Mouse (Mus musculus) telencephalon, adult 2 months (tissue): ENCODE measurements around the gene Hspa12b.

Experiments used
- DNase-seq: peaks from one replicate; pipeline ENCODE4 v3.0.0-alpha.2; 2011; ENCODE audit warnings: low read depth, low spot score

Gene Hspa12b

DNA sequence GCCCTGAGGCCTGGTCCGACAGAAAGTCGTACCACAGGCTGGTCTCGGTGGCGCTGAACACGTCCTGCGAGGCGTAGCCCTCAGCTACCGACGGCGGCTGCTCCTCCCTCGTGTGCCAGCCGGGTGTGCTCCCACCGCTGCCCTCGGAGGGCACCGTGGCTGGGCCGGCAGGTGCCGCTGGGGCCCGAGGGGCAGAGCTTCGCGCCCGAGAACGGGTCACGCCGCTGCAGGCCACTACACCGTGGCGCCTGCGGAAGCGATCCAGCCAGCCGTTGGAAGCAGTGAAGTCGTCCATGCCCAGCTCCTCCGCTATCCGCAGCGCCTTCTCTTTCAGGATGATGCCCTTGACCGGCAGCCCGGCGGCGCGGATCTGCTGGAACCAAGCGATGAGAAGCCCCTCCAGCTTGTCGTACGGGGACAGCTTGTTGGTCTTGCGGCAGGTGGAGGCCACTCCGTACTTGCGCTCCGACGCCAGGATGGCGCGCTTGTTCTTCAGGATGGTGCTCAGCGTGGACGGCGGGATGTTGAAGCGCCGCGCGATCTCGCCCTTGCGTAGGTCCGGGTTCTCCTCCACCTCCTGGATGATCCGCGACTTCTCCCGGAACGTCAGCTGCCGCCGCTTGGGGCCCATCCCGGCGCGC, 52.3 kb downstream of the Hspa12b start:
- peak; percentile 57 for DNase-seq

DNA sequence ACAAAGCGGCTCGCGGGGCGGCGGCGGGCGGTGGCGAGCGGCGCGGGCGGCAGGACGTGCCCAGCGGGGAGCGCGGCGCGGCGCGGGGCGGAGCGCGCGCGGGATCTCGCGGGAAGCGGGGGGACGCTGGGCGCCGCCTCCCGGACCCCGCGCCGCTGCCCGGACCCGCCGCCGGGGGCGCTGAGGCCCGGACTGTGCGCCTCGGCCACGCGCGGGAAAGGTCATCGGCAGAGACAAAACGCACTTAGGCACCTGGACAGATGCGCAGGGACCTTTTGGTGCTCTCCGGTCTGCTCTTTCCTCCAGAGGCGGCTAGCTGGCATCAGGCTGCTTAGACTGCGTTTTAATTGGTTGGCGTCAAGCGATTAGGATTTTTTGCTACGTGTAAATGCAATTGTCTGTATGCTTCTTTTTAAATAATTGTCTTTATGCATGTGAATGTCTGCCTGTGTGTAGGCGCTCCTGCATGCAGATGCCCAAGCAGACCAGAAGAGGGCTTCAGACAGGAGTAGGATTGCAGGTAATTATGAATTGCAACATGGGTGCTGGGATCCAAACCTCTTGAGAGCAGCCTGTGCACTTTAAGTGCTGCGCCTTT, 53.0 kb downstream of the Hspa12b start, which contains the start of gene Cenpb:
Gene Cenpb (minus strand): TSS at position 78 of the 598 bp plus-strand sequence.
- DNase-seq, result peak; percentile 47

DNA sequence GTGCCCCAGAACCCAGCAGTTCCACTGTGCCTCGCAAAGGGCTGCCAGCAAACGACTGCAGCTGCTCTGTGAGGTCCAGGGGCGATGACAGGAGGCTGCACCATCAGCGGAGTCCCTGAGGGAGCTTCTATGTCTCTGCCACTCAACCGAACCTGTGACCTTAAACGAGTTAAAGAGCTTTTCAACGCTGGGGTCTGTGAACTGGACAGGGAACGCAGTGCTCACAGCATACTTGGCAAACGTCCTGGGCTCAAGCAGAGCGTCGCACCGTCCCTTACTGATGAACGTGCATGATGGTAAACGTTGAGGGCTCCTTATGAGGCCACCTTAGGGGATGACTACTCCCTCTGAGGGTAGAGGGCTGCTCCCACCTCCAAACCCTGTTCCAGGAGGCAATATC, 59.3 kb downstream of the Hspa12b start:
- DNase-seq, result no peak

DNA sequence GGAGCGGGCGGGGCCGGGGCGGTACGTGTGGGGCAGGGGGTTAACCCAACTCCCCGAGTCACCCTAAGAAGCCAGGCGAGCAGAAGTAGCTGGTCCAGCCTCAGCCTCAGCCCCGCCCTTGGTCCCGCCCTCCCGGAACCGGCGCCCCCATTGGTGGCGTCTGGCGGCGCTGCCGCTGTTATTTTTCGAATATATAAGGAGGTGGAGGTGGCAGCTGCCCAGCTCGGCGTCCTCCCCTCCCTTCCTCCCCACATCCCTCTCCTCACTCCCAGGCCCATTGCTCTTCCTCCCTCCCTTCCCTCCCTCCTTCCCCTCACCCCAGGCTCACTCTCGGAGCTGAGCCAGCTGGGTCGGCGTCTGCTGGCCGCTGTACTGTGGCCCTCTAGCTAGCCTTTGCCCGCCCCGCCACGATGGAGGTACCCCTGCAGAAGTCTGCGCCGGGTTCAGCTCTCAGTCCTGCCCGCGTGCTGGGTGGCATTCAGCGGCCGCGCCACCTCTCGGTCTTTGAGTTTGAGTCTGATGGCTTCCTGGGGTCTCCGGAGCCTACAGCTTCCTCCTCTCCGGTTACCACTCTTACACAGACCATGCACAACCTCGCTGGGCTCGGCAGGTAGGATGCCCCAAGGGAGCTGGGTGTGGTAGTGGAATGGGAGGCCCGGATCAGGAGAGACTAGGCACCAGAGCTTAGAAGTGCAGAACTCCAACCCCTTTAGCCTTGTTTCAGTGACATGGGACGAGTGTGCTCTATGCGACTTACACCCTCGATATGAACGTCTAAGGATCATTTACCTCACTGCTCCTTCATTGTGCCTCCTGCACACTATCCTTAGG, 59.9 kb downstream of the Hspa12b start, which contains the start of the genes Cdc25b and Spef1:
Gene Cdc25b (plus strand): TSS at position 179 of the 831 bp plus-strand sequence.
Gene Spef1 (minus strand): TSS at position 512 of the 831 bp plus-strand sequence.
- peak; percentile 61 for DNase-seq

DNA sequence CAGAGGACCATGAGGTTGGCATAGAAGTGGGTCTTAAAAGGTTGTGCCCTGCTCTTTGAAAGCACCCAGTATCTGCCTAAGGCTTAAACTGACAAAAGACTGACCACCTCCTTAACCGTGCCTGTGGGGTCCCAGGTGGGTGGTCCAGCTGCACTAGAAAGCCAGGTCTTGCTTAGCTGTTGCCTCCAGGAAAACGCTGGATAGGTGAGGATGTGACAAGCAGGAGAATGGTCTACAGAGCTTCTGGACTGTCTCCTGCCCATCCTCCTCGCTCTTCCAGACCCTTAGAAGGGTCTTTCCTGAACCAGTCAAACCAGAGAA, 60.5 kb downstream of the Hspa12b start:
- no peak for DNase-seq

DNA sequence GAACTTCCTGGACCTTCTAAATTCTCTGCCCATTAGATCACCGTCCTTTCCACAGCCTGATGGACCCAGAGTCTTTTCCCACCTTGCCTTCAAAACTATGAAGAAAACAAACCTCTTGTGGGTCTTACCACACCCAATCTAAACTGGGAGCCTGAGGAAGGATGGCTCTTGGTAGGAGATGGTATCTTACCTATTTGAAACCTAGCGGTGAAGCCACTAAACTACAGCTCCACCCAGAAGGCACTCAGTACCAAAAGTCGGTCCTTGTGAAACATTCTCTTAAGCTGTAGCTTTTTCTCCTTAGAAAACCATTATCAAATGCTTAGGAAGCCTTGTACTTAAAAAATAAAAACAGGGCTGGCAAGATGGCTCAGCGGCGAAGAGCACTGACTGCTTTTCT, 61.2 kb downstream of the Hspa12b start:
- DNase-seq, result no peak

DNA sequence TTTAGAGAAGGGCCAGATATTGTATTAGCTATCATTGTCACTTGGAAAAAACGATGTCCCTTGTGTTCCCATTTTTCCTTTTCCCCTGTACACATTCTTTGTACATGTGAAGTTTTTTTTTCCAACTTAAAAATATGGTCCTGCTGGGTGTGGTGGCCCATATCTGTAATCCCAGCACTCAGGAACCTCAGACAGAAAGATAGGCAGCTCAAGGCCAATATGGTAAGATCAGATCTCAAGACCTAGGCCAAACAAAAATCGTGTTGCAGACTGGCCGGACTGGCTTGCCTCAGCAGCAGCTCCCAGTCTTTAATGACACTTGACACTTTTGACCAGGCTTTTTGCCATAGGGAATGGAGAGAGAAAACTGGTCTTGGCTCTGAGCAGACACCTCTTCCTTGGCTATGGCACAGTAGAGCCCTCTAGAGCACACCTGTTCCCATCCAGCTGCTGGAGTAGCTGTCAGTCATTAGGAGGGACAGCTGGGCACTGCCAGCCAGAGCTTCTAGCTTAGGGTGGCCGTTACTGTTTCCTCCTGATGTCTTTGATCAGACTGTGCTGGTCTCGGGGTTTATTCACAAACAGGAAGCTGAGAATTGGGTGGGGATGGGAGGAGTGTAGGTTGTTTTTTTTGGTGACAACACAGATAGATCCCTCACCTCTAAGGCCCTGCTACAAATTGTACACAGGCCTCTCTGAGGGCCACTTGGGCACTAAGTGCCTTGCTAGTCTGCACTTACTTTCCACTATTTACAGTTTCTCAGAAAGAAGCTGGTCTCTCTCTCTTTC, 62.6 kb downstream of the Hspa12b start:
- no peak for DNase-seq

DNA sequence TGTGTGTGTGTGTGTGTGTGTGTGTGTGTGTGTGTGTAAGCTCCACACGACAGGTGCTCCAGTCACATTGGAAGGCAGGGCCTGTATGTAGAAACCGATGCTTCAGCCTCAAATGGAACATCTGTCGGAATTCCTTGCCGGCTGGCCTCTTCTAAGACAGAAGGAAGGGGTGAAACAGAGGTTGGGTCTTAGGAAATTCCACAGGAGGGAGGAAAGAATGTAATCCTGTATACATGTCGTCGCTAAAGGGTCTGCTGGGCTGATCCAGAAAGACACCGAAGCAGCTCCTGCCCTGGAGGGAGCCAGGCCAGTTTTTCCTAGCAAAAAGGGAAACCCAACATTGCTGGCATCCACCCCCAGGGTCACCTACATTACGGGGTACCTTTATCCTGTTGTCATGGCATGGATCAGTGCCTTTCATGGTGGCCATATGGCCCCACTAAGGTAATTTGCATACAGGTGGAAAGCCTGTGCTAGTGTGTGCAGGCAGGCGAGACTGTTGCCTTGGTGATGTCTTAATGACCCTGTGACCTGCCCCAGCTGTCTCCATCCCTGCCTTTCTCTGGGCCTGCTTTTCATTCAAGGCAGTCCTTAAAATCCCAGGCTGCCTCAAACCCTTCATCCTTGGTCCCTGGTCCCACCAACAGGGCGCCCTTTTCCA, 63.4 kb downstream of the Hspa12b start:
- no peak for DNase-seq

DNA sequence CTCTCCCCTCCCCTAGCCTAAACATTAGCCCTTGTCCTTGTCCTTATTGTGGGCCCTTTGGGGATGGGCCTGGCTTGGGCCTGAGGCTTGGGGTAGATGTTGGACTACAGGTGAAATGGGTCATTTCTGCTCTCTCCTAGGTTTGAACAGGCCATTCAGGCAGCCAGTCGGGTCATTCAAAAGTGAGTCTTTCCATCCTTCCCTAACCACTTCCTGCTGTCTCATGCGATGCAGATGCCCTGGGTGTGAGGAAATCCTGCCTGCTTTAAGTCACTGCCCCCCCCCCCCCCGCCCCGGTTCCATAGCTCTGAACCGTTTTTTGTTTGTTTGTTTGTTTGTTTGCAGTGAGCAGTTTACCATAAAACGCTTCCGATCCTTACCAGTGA, 63.9 kb downstream of the Hspa12b start:
- DNase-seq, result no peak
